Mouse (Mus musculus) G1E (cell line): ENCODE data around the gene Ptgr1. TPM values are rescaled to one million over a fixed set of nuclear protein-coding genes. Genes with fewer than 3 reads are reported as not detected.

Source experiments
- ATAC-seq: 2 replicates; pipeline ENCODE4 v1.8.0; 2016; ENCODE audit warnings: mild to moderate bottlenecking; ENCODE audit not compliant: insufficient number of reproducible peaks, poor library complexity, low FRiP score, severe bottlenecking; ENCODE audit errors: extremely low read depth
- DNase-seq: peaks from one replicate; pipeline ENCODE4 v3.0.0; 2012; ENCODE audit warnings: low spot score
- H3K27me3 ChIP-seq: 2 replicates; pipeline ENCODE4 v1.6.1; 2012; ENCODE audit warnings: mild to moderate bottlenecking, low read length, inconsistent platforms; ENCODE audit not compliant: insufficient read depth
- H3K36me3 ChIP-seq: replicated peaks from 2 replicates; pipeline ENCODE3; 2012; ENCODE audit warnings: mild to moderate bottlenecking, inconsistent platforms
- H3K4me1 ChIP-seq: 2 replicates; pipeline ENCODE4 v1.6.1; 2012; ENCODE audit warnings: low read depth, low read length, inconsistent platforms, mixed read lengths; ENCODE audit not compliant: insufficient read depth
- H3K4me3 ChIP-seq: 2 replicates; pipeline ENCODE4 v1.5.1; 2012; ENCODE audit warnings: low read depth, mild to moderate bottlenecking, inconsistent platforms, low read length, moderate library complexity, mixed read lengths
- H3K9me3 ChIP-seq: replicated peaks from 2 replicates; pipeline ENCODE4 v1.6.1; 2012; ENCODE audit warnings: inconsistent platforms
- CTCF ChIP-seq: IDR thresholded peaks from 2 replicates; pipeline ENCODE4 v1.5.1; 2012; ENCODE audit warnings: low read depth, low read length, inconsistent platforms, mixed read lengths
- GATA1 ChIP-seq: IDR thresholded peaks from 2 replicates; pipeline ENCODE4 v1.6.1; 2012; ENCODE audit warnings: borderline replicate concordance, low read length, inconsistent platforms, mixed read lengths
- GATA2 ChIP-seq: IDR thresholded peaks from 2 replicates; pipeline ENCODE4 v1.6.1; 2012; ENCODE audit warnings: low read depth, low read length, inconsistent platforms, borderline replicate concordance
- POLR2AphosphoS5 ChIP-seq: IDR thresholded peaks from 2 replicates; pipeline ENCODE4 v1.6.1; 2012; ENCODE audit warnings: low read depth, low read length, inconsistent platforms; ENCODE audit not compliant: insufficient replicate concordance
- TAL1 ChIP-seq: conservative IDR thresholded peaks from 2 replicates; pipeline ENCODE4 v1.6.1; 2012; ENCODE audit warnings: low read depth, low read length, inconsistent platforms, mixed read lengths
- polyA plus RNA-seq: library from polyadenylated mRNA; stranded (reverse); fragments of >175 nt; gene quantifications from 2 replicates; pipeline ENCODE4 v1.2.3, GENCODE M21; 2012
- total RNA-seq, 2 experiments: library from RNA; stranded (forward) in 1 of 2; stranded (reverse) in 1 of 2; fragments of 200-1000 nt in 1 of 2; fragments of >200 nt in 1 of 2; fragmentation: Nextera tagmentation in 1 of 2; gene quantifications; 2 replicates each; pipeline ENCODE4 v1.2.3; 2014 to 2017

The Ptgr1 gene
- total and polyA plus RNA-seq, 3 experiments: 0.42 to 14.5 (median 5.0) TPM

DNA sequence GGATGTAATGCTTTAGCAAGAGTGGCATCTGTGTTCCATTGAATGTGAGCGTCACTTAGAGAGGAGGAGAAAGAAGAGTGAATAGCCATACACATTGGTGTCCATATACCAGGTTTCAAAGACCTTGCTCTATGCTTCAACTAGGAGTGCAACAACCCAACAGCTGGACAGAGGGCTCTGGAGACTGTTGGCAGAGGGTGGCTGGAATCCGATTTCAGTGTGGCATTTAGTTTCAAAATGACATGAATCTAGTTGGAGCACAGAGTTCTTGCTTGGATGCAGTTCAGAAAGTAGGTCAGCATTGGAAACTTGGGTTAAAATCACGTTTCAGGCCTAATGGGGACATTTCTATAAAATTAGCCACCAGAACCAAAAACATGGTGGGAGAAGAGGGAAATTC lies 28.3 kb upstream of the Ptgr1 start:
- DNase-seq (no peak), ATAC-seq (no peak)
- TF ChIP-seq POLR2AphosphoS5 (no peak), TAL1 (no peak), GATA2 (no peak)

DNA sequence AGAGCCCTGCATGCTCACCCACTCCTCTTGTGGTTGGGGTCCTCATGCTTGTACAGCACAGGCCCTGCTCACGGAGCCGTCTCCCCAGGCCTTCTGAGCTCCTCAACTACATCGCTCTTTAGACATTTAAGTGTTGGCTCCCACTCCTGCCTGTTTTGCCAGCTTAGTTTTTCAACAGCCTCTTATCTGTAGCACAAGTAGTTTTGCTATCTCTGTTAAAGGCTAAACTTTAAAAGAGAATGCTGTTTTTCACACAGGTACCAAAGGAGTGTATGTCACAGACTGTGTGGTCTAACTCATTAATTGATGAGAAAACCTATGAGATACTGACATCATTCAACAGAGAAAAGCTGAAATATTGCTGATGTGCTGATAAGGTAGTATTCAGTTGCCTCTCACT lies 24.5 kb upstream of the Ptgr1 start:
- ATAC-seq (no peak), DNase-seq (no peak)
- TF ChIP-seq GATA1 (no peak), POLR2AphosphoS5 (no peak), CTCF (no peak), TAL1 (no peak), GATA2 (no peak)
- no peaks in the 10 kb centered on the region for H3K9me3 ChIP-seq
- peaks cover 31% of the 10 kb centered on the region for H3K36me3 ChIP-seq
- H3K4me1 ChIP-seq: peaks cover 32% of the 10 kb centered on the region
- no peak overlapping the region for H3K4me3 ChIP-seq
- H3K27me3 ChIP-seq: no peaks in the 10 kb centered on the region

More for the DNA sequence above, 28.3 kb upstream of the Ptgr1 start:
- H3K4me3 ChIP-seq: no peak overlapping the region
- H3K4me1 ChIP-seq: peaks cover 10% of the 10 kb centered on the region
- no peaks in the 10 kb centered on the region for H3K27me3 ChIP-seq
- H3K36me3 ChIP-seq: peaks cover 54% of the 10 kb centered on the region
- no peaks in the 10 kb centered on the region for H3K9me3 ChIP-seq

DNA sequence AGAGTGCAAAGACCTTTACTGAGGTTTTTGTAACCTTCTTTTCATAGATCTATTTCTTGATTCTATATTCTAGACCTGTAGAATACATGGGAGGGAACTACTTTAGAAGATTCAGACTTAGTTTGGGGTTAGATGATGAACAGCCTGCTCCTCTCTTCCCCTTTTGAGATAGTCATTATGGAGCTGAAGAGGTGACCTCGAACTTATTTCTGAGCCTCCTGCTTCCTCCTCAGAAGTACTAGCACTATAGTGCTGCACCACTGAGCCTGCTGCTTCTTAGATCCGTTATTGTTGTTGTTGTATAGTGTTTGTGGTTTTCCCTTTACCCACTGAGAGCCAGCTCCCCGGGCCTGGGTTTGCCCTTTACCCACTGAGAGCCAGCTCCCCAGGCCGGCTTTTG lies 22.8 kb upstream of the Ptgr1 start:
- no peak for ATAC-seq
- H3K4me3 ChIP-seq: no peak overlapping the region
- H3K4me1 ChIP-seq: peaks cover 45% of the 10 kb centered on the region
- H3K27me3 ChIP-seq: no peaks in the 10 kb centered on the region
- peaks cover 24% of the 10 kb centered on the region for H3K36me3 ChIP-seq
- no peaks in the 10 kb centered on the region for H3K9me3 ChIP-seq
- no peak for TF ChIP-seq CTCF
- TF ChIP-seq TAL1: no peak
- no peak for TF ChIP-seq GATA1
- no peak for TF ChIP-seq POLR2AphosphoS5
- no peak for TF ChIP-seq GATA2
- DNase-seq: no peak

DNA sequence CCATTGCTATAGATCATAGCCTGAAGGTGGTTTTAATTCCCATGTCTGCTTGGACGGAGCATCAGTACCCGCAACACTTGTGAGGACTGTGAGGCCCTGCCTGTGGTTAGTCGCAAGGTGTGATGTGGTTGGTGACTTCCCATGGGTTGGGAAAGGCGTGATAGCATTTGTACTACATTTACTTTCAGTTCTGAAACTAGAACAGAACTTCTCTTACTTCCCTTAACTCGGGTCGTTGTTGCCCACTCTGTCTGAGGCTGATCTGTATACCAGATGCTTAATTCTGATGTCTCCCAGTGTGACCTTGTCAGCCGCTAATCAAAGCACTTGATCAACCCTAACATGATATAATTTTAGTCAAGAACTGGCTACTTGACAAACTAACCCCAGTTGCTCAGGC lies 22.3 kb upstream of the Ptgr1 start:
- H3K4me3 ChIP-seq: no peak overlapping the region
- peaks cover 25% of the 10 kb centered on the region for H3K36me3 ChIP-seq
- ATAC-seq: no peak
- TF ChIP-seq TAL1 (no peak), GATA1 (no peak), POLR2AphosphoS5 (no peak), GATA2 (no peak), CTCF (no peak)
- no peaks in the 10 kb centered on the region for H3K27me3 ChIP-seq
- peaks cover 50% of the 10 kb centered on the region for H3K4me1 ChIP-seq
- DNase-seq: no peak
- H3K9me3 ChIP-seq: no peaks in the 10 kb centered on the region

DNA sequence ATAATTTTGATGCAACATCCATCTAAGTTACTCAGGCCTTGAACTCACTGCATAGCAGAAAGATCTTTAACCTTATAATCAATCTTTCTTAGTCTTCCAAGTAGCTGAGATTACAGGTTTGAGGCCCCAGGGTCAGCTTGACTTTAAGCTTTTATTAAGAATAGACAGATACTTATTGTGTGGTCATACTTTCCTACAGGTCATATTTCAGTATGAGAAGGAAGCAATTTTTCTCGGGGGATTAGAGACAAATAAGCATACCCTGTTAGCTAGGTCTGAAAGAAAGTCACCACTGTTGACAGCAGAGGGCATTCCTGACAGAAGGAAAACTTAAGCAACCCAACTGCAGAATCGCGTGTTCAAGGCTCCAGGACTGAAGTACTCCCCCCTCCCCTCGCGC lies 21.1 kb upstream of the Ptgr1 start:
- Histone ChIP-seq H3K36me3 (peaks cover 15% of the 10 kb centered on the region), H3K4me1 (peaks cover 56% of the 10 kb centered on the region), H3K9me3 (no peaks in the 10 kb centered on the region), H3K4me3 (no peak overlapping the region), H3K27me3 (no peaks in the 10 kb centered on the region)
- TF ChIP-seq TAL1 (no peak), GATA1 (no peak)
- DNase-seq (no peak), ATAC-seq (no peak)

DNA sequence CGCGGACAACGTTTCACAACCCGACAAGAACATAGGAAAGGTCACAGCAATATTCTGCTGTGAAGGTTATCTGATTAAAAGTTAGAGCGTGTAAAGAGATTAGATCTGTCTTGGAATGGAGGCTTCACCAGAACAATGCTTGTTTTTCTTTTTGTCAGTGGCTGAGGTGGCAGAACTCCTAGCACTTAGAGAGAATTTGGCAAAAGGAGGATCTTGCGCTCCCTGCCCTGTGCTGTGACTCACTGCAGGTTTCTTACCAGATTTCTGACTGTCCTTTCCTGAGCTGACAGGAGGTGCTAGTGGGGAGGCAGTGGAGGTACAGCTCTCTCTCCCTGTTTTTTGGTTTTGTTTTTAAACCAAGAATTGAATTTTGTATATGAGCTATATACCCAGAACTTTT lies 20.1 kb upstream of the Ptgr1 start:
- Histone ChIP-seq H3K36me3 (peaks cover 15% of the 10 kb centered on the region), H3K4me3 (no peak overlapping the region), H3K4me1 (peaks cover 60% of the 10 kb centered on the region), H3K27me3 (no peaks in the 10 kb centered on the region), H3K9me3 (no peaks in the 10 kb centered on the region)
- DNase-seq (no peak), ATAC-seq (no peak)
- TF ChIP-seq POLR2AphosphoS5: no peak
- TF ChIP-seq CTCF: no peak

DNA sequence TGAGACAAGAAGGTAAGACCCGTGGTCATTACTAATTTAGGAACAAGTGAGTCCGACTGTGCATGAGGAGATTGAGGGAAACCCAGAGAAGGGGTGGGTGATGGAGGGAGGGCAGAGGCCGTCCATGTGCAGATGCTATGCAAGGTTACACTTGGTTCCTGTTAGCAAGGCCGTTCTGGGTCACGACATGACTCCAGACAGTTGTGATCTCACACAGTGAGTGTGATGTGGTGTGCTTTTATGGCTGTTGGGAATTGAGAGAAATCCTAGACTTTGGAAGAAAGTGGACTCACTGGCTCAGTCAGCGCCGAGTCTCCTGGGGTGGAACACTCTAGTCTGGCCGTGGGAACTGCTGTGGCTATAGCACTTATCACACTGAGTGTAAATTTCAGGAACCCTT lies 19.3 kb upstream of the Ptgr1 start:
- ATAC-seq (no peak), DNase-seq (no peak)
- no peak overlapping the region for H3K4me3 ChIP-seq
- peaks cover 13% of the 10 kb centered on the region for H3K36me3 ChIP-seq
- no peaks in the 10 kb centered on the region for H3K9me3 ChIP-seq
- peaks cover 57% of the 10 kb centered on the region for H3K4me1 ChIP-seq
- no peaks in the 10 kb centered on the region for H3K27me3 ChIP-seq
- TF ChIP-seq CTCF (no peak), TAL1 (no peak), POLR2AphosphoS5 (no peak), GATA2 (no peak), GATA1 (no peak)
